Mouse (Mus musculus) liver, postnatal 0 days (tissue): Measurements from ENCODE around the gene Mpped1.

Experiments
- CTCF ChIP-seq: sonication (generic); IDR thresholded peaks from 2 replicates; pipeline ENCODE4 v1.5.1; 2016; ENCODE audit warnings: antibody characterized with exemption, low read depth
- EP300 ChIP-seq: IDR thresholded peaks from 2 replicates; pipeline ENCODE4 v1.6.1; 2016; ENCODE audit warnings: antibody characterized with exemption, low read depth, mild to moderate bottlenecking

- TF ChIP-seq CTCF: no peak
- TF ChIP-seq EP300: no peak
Measured at GRCm38 (mm10) chr15:83897286-83897685, 118.0 kb downstream of the Mpped1 start.
